Mouse (Mus musculus) forebrain, embryonic 10.5 days (tissue): ENCODE measurements around the gene Ficd. TPM values are rescaled to one million over a fixed set of nuclear protein-coding genes. Genes with fewer than 3 reads are reported as not detected.

ENCODE experiments used
- DNase-seq: peaks from one replicate; pipeline ENCODE4 v3.0.0-alpha.2; 2017; ENCODE audit warnings: low spot score; ENCODE audit errors: extremely low spot score
- H3K27ac ChIP-seq: fragments of 300-500 bp; sonication (generic); 2 replicates; pipeline ENCODE4 v1.5.1; 2016; ENCODE audit warnings: mild to moderate bottlenecking
- H3K27me3 ChIP-seq: fragments of 300-500 bp; sonication (generic); 2 replicates; pipeline ENCODE4 v1.6.1; 2016; ENCODE audit warnings: mild to moderate bottlenecking; ENCODE audit not compliant: poor library complexity, severe bottlenecking
- H3K36me3 ChIP-seq: fragments of 300-500 bp; sonication (generic); replicated peaks from 2 replicates; pipeline ENCODE4 v1.6.1; 2016; ENCODE audit warnings: mild to moderate bottlenecking, moderate library complexity
- H3K4me1 ChIP-seq: fragments of 300-500 bp; sonication (generic); 2 replicates; pipeline ENCODE4 v1.6.1; 2016
- H3K4me3 ChIP-seq: fragments of 300-500 bp; sonication (generic); 2 replicates; pipeline ENCODE4 v1.5.1; 2016; ENCODE audit warnings: mild to moderate bottlenecking, moderate library complexity
- H3K9me3 ChIP-seq: fragments of 300-500 bp; sonication (generic); 2 replicates; pipeline ENCODE4 v1.6.1; 2016; ENCODE audit warnings: mild to moderate bottlenecking, moderate library complexity
- WGBS: fragments of 180-500 bp; shearing (Covaris S2); methylation state at CpG from one replicate; pipeline ENCODE4 v1.1.7; 2016; 5-methylcytosine and 5-hydroxymethylcytosine counted together
- polyA plus RNA-seq: library from polyadenylated mRNA; unstranded; fragments of >200 nt; fragmentation: Nextera tagmentation; extraction: Ambion mirVana; gene quantifications from 2 replicates; pipeline ENCODE4 v1.2.1, GENCODE M21; 2016

Ficd gene
- 2.9 and 4.9 TPM in 2 replicates for polyA plus RNA-seq

DNA sequence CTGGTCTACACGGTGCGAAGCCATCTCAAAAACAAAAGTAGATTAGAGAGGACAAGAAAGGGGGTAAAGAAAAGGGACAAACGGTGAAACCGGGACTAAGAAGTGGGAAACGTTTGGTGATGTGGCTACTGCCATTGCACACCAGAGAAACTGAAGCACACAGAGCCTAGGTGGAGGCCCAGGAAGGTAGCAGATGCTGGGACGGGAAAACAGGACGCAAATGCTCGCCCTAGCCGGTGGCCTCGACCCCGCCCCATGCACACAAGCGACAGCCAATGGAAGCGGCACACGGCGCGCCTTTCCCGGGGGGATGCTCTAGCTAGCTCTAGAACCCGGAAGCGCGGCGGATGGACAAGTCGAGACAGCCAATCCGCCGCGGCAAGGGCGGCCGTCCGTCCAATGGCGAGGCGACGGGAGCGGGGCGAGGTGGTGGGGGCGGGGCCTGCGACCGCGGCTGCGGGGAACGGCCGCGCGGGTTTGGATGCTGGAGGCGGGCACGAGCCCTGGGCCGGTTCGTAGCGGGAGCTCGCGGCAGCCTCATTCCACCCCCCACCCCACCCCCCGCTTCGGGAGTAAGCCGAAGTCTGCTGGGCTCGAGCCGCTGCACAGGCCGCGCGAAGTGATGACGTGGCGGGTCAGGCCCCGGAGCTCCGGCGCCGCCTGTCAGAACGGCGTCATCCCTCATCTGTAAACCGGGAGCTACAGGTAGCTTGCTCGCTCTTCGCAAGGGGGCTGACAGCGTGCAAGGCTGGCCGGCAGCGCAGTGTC lies at the start of gene Ficd:
Gene Ficd (plus strand): TSS at position 459 of the 768 bp plus-strand sequence.
- DNase-seq = peak; percentile 97
- H3K4me3 ChIP-seq = peak within 1 kb of the TSS; percentile 82
- no peaks in the 10 kb centered on the region for H3K9me3 ChIP-seq
- under 1% methylated on average over 71 of the region's 71 CpGs for WGBS
- peaks cover 32% of the 10 kb centered on the region for H3K36me3 ChIP-seq
- peak within 1 kb of the TSS; percentile 91 for H3K27ac ChIP-seq
- no peaks in the 10 kb centered on the region for H3K27me3 ChIP-seq
- peaks cover 32% of the 10 kb centered on the region for H3K4me1 ChIP-seq

DNA sequence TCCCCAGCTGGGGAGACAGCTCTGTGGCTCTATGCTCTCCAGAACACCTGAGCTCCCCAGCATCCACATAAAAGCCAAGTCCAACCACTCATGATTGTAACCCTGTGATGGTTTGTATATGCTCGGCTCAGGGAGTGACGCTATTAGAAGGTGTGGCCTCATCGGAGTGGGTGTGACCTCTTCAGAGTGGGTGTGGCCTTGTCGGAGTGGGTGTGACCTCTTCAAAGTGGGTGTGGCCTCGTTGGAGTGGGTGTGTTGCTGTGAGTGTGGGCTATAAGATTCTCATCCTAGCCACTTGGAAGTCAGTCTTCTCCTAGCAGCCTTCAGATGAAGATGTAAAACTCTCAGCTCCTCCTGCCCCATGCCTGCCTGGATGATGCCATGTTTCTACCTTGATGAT lies 48.1 kb upstream of the Ficd start:
- peaks cover 6% of the 10 kb centered on the region; the same call in 1 of the 2 replicates for H3K4me1 ChIP-seq
- WGBS = 89% methylated on average over 5 of the region's 5 CpGs
- no peak overlapping the region for H3K27ac ChIP-seq
- H3K36me3 ChIP-seq = no peaks in the 10 kb centered on the region
- DNase-seq = no peak
- H3K4me3 ChIP-seq = no peak overlapping the region
- no peaks in the 10 kb centered on the region for H3K9me3 ChIP-seq
- H3K27me3 ChIP-seq = no peaks in the 10 kb centered on the region

DNA sequence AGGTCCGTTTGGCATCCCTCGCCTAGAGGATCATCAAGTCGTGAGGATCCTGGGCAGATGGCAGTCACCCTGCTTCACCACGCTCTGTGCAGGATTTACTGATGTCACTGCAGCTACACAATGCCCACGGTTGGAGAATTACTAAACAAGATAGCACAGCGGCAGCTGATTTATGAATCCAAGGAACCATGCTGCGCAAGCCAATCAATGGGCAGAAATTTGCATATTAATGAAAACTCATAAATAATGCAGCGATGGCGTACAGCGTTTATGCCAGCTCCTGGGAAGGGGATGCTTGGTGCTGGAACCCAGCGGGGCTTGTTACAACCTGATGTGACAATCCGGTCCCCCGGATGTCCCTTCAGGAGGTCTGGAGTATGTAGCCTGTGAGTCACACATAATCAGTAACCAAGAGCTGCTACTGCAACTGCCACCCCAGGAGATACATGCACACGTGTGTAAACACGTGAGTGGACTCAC lies 45.5 kb upstream of the Ficd start:
- Histone ChIP-seq H3K27ac (no peak overlapping the region), H3K4me3 (no peak overlapping the region), H3K36me3 (no peaks in the 10 kb centered on the region), H3K4me1 (peaks cover 12% of the 10 kb centered on the region), H3K9me3 (peaks cover 5% of the 10 kb centered on the region; the same call in 1 of the 2 replicates), H3K27me3 (no peaks in the 10 kb centered on the region)
- 82% methylated on average over 15 of the region's 15 CpGs for WGBS
- DNase-seq = no peak

DNA sequence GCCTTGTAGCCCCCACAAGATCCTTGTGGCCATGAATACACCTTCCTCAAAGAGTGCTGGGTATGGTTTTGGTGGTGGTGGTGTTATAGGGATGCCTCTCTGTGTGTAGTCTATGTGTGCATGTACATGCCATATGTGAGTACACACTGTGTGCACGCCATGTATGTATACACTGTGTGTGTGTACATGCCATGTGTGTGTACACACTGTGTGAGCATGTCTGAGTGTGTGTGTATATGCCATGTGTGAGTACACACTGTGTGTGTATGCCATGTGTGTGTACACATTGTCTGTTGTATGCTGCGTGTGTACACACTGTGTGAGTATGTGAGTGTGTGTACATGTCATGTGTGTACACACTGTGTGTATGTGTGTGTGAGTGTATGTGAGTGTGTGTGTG lies 44.7 kb upstream of the Ficd start:
- H3K27ac ChIP-seq = no peak overlapping the region
- peaks cover 5% of the 10 kb centered on the region; the same call in 1 of the 2 replicates for H3K9me3 ChIP-seq
- DNase-seq = no peak
- no peak overlapping the region for H3K4me3 ChIP-seq
- H3K36me3 ChIP-seq = no peaks in the 10 kb centered on the region
- peaks cover 12% of the 10 kb centered on the region for H3K4me1 ChIP-seq
- whole genome bisulfite sequencing = 85% methylated on average over 2 of the region's 2 CpGs
- H3K27me3 ChIP-seq = no peaks in the 10 kb centered on the region

DNA sequence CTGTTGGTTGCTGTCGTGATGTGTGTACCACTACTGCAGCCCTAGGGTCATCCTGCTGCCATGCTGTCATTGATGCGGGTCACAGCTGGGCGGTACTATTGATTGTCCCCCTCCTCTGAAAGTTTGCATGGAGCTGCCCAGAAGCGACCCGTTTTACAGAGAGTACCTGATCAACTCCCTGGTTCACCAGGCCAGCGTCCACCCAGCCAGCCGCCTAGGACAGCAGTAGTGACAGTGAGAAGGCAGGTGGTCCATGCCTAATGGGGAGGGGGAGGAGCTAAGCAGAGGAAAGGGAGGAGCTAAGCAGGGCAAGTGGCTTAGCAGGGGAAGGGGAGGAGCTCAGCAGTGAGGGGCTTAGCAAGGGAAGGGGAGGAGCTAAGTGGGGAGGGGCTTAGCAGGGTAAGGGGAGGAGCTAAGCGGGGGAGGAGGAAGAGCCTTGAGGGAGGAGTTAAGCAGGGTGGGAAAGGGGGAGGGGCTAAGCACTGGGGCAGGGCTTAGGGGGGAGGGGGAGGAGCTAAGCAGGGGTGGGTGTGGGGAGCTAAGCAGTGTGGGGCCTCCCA lies 42.3 kb upstream of the Ficd start:
- H3K36me3 ChIP-seq = no peaks in the 10 kb centered on the region
- peaks cover 5% of the 10 kb centered on the region; the same call in 1 of the 2 replicates for H3K9me3 ChIP-seq
- WGBS = 91% methylated on average over 8 of the region's 8 CpGs

DNA sequence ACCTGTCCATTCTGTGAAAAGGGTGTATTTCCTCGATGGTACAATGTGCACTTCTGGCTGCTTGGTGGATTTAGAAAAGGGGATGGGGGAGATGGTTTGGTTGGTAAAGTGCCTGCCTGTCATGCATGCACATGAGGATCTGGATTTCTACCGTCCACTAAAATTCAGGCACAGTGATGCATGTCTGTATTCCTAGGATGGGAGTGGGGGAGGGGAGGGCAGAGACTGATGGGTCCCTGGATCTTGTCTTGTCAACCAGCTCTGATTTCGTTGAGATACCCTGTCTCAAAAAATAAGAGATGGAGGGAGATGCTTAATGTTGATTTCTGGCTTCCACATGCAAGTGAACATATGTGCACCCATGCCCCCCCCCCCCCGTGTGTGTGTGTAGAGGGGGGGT lies 41.6 kb upstream of the Ficd start:
- H3K27ac ChIP-seq = no peak overlapping the region
- H3K4me3 ChIP-seq = no peak overlapping the region

More for the DNA sequence above, 42.3 kb upstream of the Ficd start:
- DNase-seq = no peak
- H3K4me3 ChIP-seq = no peak overlapping the region
- H3K4me1 ChIP-seq = peaks cover 12% of the 10 kb centered on the region
- no peak overlapping the region for H3K27ac ChIP-seq
- no peaks in the 10 kb centered on the region for H3K27me3 ChIP-seq

DNA sequence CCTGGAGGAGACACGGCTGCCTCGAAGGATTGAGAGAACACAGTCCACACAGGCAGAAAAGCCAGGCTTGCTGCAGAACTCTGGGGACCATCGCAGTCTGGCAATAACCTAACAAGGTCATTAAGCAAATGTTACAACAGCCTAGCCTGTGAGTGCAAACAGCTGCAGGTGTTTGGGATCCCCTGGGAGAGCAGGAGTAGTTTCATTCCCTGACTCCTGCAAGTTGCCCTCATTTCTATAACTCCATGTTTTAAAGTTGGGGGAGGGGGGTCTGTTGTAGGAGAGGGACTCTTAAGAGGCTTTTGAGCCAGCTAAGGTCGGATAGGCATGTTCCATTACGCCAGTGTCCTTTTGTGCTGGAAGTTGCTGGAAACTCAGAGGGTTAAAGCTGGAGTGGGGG lies 41.2 kb upstream of the Ficd start:
- no peaks in the 10 kb centered on the region for H3K27me3 ChIP-seq
- H3K4me3 ChIP-seq = no peak overlapping the region
- peaks cover 12% of the 10 kb centered on the region for H3K4me1 ChIP-seq
- peaks cover 5% of the 10 kb centered on the region; the same call in 1 of the 2 replicates for H3K9me3 ChIP-seq
- H3K36me3 ChIP-seq = no peaks in the 10 kb centered on the region
- no peak overlapping the region for H3K27ac ChIP-seq
- no peak for DNase-seq
- 70% methylated on average over 5 of the region's 5 CpGs for WGBS

More for the DNA sequence above, 41.6 kb upstream of the Ficd start:
- 72% methylated on average over 4 of the region's 4 CpGs for WGBS
- no peaks in the 10 kb centered on the region for H3K36me3 ChIP-seq
- peaks cover 5% of the 10 kb centered on the region; the same call in 1 of the 2 replicates for H3K9me3 ChIP-seq
- H3K4me1 ChIP-seq = peaks cover 12% of the 10 kb centered on the region
- H3K27me3 ChIP-seq = no peaks in the 10 kb centered on the region
- DNase-seq = no peak

DNA sequence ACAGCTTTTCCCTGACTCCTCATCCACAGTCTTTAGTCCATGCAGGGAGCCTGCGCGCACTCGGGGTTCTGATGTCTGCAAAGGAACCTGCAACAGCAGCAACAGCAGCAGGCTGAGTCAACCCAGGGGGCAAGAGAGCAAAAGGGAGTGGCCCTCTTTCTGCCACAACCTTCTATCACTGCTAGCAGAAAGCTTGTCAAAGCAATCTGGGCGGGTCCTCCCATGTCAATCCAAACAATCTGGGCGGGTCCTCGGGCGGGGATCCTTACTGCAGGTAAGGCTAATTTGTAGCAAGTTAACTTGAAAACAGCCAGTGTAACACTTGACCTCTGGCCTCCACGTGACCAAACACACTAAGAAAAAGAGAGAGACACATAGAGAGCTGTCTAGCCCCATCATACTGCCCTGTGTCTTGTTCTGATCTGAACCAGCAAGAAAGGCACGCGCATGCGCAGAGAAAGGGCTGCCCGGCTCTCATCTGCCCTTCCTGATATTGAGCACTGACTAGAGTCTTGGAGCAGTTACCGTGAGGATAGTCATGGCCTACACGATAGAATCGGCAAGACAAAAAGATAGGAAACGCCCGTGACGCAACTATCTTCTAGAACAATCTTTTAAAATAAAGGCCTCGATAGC lies 35.1 kb upstream of the Ficd start:
- no peak overlapping the region for H3K4me3 ChIP-seq
- no peak for DNase-seq
- H3K36me3 ChIP-seq = no peaks in the 10 kb centered on the region
- H3K4me1 ChIP-seq = peaks cover 21% of the 10 kb centered on the region
- no peak overlapping the region for H3K27ac ChIP-seq
- H3K9me3 ChIP-seq = no peaks in the 10 kb centered on the region
- 81% methylated on average over 19 of the region's 19 CpGs for WGBS
- H3K27me3 ChIP-seq = no peaks in the 10 kb centered on the region

DNA sequence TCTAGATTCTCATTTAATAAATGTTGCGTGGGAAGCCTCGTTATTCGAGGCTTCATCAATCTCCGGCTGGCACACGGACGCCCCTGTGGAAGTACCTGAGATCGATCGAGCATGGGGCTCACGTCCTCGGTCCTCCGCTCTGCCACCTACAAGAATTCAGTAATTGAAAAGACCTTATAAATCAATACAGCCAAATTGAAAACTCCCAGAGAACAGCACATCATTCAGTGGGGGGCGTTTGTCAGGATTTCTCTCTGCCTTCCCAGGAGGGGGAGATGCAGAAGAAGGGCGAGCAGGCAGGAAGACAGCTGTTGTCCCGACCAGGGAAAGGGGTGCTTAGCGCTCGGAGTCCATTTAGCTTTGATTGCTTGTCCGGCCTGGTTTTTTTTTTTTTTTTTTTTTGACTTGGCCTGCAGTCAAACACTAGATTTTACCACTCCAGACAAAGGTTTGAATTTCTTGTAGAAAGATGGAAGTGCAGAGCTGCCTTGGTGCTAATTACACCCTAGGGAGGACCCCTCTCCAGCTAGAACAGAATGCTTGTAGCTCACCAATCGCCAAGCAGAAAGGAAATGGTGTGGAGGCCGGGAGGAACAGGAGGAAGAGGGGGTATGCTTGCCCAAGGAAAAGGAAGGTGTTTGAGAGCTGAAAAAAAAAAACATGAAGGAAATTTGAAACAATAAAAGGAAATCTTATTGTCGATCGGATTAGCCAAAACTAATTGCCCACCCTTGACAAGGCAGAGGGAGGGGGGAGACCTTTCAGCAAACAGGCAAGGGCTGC lies 31.6 kb upstream of the Ficd start:
- Histone ChIP-seq H3K36me3 (no peaks in the 10 kb centered on the region), H3K27me3 (no peaks in the 10 kb centered on the region), H3K4me1 (peaks cover 21% of the 10 kb centered on the region), H3K27ac (no peak overlapping the region), H3K4me3 (no peak overlapping the region), H3K9me3 (no peaks in the 10 kb centered on the region)
- WGBS = 75% methylated on average over 21 of the region's 21 CpGs
- no peak for DNase-seq

DNA sequence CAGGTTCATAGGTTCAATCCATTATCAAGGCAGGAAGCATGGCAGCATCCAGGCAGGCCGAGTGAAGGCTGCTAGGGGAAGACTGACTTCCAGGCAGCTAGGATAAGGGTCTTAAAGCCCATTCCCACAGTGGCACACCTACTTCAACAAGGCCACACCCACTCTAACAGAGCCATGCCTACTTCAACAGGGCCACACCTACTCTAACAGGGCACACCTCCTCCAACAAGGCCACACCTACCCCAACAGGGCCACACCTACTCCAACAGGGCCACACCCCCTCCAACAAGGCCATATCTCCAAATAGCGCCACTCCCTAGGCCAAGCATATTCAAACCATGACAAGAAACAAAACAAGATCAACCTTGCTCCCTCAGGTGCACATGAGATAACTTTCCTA lies 22.7 kb upstream of the Ficd start:
- 72% methylated on average over 2 of the region's 2 CpGs for WGBS

DNA sequence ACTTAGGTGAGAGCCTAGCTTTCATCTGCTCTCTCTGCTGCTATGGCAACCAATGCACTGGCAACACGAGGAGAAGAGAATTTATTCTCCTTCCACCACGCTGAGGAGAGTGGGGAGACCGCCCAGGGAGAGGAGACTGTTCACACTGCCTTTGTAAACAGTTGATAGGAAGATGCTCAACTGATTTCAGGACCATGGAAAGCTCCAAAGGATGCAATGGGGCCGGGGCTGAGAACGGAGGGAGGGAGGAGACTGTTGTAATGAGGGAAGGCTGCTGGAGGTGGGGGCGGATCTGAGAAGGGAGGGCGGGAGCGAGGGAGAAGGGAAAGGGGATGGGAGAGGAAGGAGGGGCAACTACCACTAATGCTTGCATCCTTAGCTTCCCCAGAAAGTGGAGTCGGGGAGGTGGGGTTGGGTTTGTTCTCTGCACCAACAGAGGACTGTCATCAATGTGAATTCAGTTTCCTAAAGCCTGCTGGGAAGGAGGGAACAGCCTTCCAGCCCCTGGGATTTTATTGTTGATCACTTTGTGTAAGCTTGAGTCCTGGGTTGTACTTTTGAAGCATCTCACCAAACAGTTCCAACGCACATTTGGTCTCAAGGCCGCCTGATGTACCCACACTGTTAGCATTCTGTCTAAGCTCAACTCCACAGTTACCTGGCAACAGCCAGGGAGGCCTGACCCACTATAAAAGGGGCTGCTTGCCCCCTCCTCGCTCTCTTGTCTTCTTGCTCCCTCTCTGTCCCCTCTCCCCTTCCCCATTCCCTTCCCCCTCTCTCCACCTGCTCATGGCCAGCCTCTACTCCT lies 18.8 kb upstream of the Ficd start:
- Histone ChIP-seq H3K36me3 (no peaks in the 10 kb centered on the region), H3K4me1 (peaks cover 18% of the 10 kb centered on the region), H3K9me3 (no peaks in the 10 kb centered on the region), H3K27me3 (no peaks in the 10 kb centered on the region), H3K4me3 (no peak overlapping the region), H3K27ac (no peak overlapping the region)
- 11% methylated on average over 12 of the region's 12 CpGs for WGBS
- peak; percentile 71 for DNase-seq

More for the DNA sequence above, 22.7 kb upstream of the Ficd start:
- Histone ChIP-seq H3K36me3 (no peaks in the 10 kb centered on the region), H3K4me1 (peaks cover 18% of the 10 kb centered on the region), H3K9me3 (no peaks in the 10 kb centered on the region), H3K27me3 (no peaks in the 10 kb centered on the region), H3K27ac (no peak overlapping the region), H3K4me3 (no peak overlapping the region)
- DNase-seq = no peak
